Mouse (Mus musculus): ENCODE measurements at regions not wholly inside any gene's neighbourhood (a gene's known extent, or its start where the extent isn't known, plus 50 kb on each side); places are given as distances from the start of the nearest gene placed in this dataset.

GRCm38 (mm10) chr7:41739891-41740290 is 106.9 kb downstream of the Zfp788 start:
- POLR2A ChIA-PET: interaction anchor here in 1 of 4 experiments (0.8 kb wide), 1 partner anchor 107 kb away, joined by 4 read pairs; the partner anchor contains the start of gene Zfp788

More at GRCm38 (mm10) chr7:41739891-41740290, 106.9 kb downstream of the Zfp788 start:
- CTCF ChIA-PET: no interaction called here
